11 mouse cellular contexts compared by ENCODE assay signal in genomic region chr2:92422388-92423135, GRCm38 (mm10). TPM values are rescaled to one million over a fixed set of nuclear protein-coding genes. Genes with fewer than 3 reads are reported as not detected.
DNase-seq lines count a peak whose midpoint lies in the region; ATAC-seq and TF ChIP-seq lines count a peak whose summit lies in the region.
"Had no signal": no experiment of that assay in that cellular context is flagged by ENCODE, and none has a peak within 500 bp of the region (broad histone marks: within the 10 kb centered on the region; RNA-seq: fewer than 3 reads in every experiment).

No protein-coding gene starts in this region.

- no peak overlapping the region for H3K9ac ChIP-seq in embryonic facial prominence, embryonic 11.5 days (replicated peaks; ENCODE audit: low read length)
- no peak overlapping the region for H3K9ac ChIP-seq in limb, embryonic 11.5 days (ENCODE audit: low read length)
- H3K9ac ChIP-seq in liver, embryonic 14.5 days (replicated peaks), result no peak overlapping the region
- no peak overlapping the region for H3K9ac ChIP-seq in forebrain, embryonic 11.5 days (ENCODE audit: low read length)
- H3K9ac ChIP-seq: embryonic facial prominence, embryonic 12.5 days; limb, embryonic 15.5 days; neural tube, embryonic 12.5 days had no signal

- no peak overlapping the region for H3K27ac ChIP-seq in embryonic facial prominence, embryonic 11.5 days (replicated peaks; ENCODE audit: low read depth, low read length)
- no peak overlapping the region for H3K27ac ChIP-seq in embryonic facial prominence, embryonic 10.5 days (replicated peaks)
- H3K27ac ChIP-seq in limb, embryonic 11.5 days (replicated peaks; ENCODE audit: low read depth, low read length), result no peak overlapping the region
- no peak overlapping the region for H3K27ac ChIP-seq in limb, embryonic 10.5 days
- H3K27ac ChIP-seq in liver, embryonic 14.5 days, result no peak overlapping the region
- H3K27ac ChIP-seq in forebrain, embryonic 11.5 days (ENCODE audit: low read depth, low read length), result no peak overlapping the region
- H3K27ac ChIP-seq: embryonic facial prominence, embryonic 12.5 days; neural tube, embryonic 12.5 days had no signal

- no peak for TF ChIP-seq EP300 in liver, embryonic 14.5 days (IDR thresholded peaks at IDR 0.05; ENCODE audit: low read depth)

- no peaks in the 10 kb centered on the region for H3K9me3 ChIP-seq in embryonic facial prominence, embryonic 11.5 days (replicated peaks; ENCODE audit: control insufficient read depth, low read length)
- no peaks in the 10 kb centered on the region for H3K9me3 ChIP-seq in embryonic facial prominence, embryonic 10.5 days
- H3K9me3 ChIP-seq in limb, embryonic 11.5 days (ENCODE audit: control insufficient read depth, low read length), result no peaks in the 10 kb centered on the region
- no peaks in the 10 kb centered on the region for H3K9me3 ChIP-seq in limb, embryonic 10.5 days (replicated peaks)
- no peaks in the 10 kb centered on the region for H3K9me3 ChIP-seq in liver, embryonic 14.5 days (ENCODE audit: control insufficient read depth, low read length)
- H3K9me3 ChIP-seq in forebrain, embryonic 11.5 days (ENCODE audit: control insufficient read depth, low read length), result no peaks in the 10 kb centered on the region
- H3K9me3 ChIP-seq: embryonic facial prominence, embryonic 12.5 days; limb, embryonic 15.5 days; neural tube, embryonic 12.5 days had no signal

- no peaks in the 10 kb centered on the region for H3K27me3 ChIP-seq in embryonic facial prominence, embryonic 11.5 days (ENCODE audit: control insufficient read depth, insufficient read depth, low read length)
- H3K27me3 ChIP-seq in embryonic facial prominence, embryonic 10.5 days (replicated peaks; ENCODE audit: low read depth, poor library complexity, severe bottlenecking), result no peaks in the 10 kb centered on the region
- H3K27me3 ChIP-seq in limb, embryonic 11.5 days (ENCODE audit: control insufficient read depth, insufficient read depth, low read length), result no peaks in the 10 kb centered on the region
- H3K27me3 ChIP-seq in limb, embryonic 10.5 days (ENCODE audit: low read depth, poor library complexity, severe bottlenecking), result no peaks in the 10 kb centered on the region
- H3K27me3 ChIP-seq in liver, embryonic 14.5 days (ENCODE audit: control insufficient read depth, insufficient read depth, low read length), result no peaks in the 10 kb centered on the region
- H3K27me3 ChIP-seq in forebrain, embryonic 11.5 days (ENCODE audit: control insufficient read depth, insufficient read depth, low read length), result no peaks in the 10 kb centered on the region
- H3K27me3 ChIP-seq: embryonic facial prominence, embryonic 12.5 days; limb, embryonic 15.5 days; neural tube, embryonic 12.5 days had no signal

- peak; percentile 38 for TF ChIP-seq CTCF in liver, embryonic 14.5 days (IDR thresholded peaks at IDR 0.05; ENCODE audit: low read depth)

- H3K36me3 ChIP-seq in embryonic facial prominence, embryonic 11.5 days (replicated peaks; ENCODE audit: control insufficient read depth, insufficient read depth, low read depth, low read length), result no peaks in the 10 kb centered on the region; the same call in 1 of the 2 replicates
- H3K36me3 ChIP-seq in embryonic facial prominence, embryonic 10.5 days (replicated peaks), result peaks cover 92% of the 10 kb centered on the region
- no peaks in the 10 kb centered on the region for H3K36me3 ChIP-seq in limb, embryonic 11.5 days (ENCODE audit: control insufficient read depth, insufficient read depth, low read length)
- H3K36me3 ChIP-seq in limb, embryonic 10.5 days, result peaks cover 92% of the 10 kb centered on the region
- H3K36me3 ChIP-seq in liver, embryonic 14.5 days (replicated peaks; ENCODE audit: control insufficient read depth, insufficient read depth, low read depth), result peaks cover 32% of the 10 kb centered on the region
- H3K36me3 ChIP-seq in forebrain, embryonic 11.5 days (ENCODE audit: control insufficient read depth, insufficient read depth, low read length), result peaks cover 5% of the 10 kb centered on the region; the same call in 1 of the 2 replicates

- DNase-seq in embryonic facial prominence, embryonic 11.5 days (ENCODE audit: low spot score), result peak; percentile 32
- no peak for DNase-seq in embryonic facial prominence, embryonic 10.5 days (ENCODE audit: low spot score)
- peak; percentile 22 for DNase-seq in limb, embryonic 11.5 days (ENCODE audit: low spot score)
- no peak for DNase-seq in limb, embryonic 10.5 days (ENCODE audit: low spot score)
- peak; percentile 53 for DNase-seq in R1 (ENCODE audit: low read depth, low spot score)
- DNase-seq in liver, embryonic 14.5 days (ENCODE audit: low read depth in 3 of 3, low spot score in 3 of 3), result no peak
- DNase-seq in forebrain, embryonic 11.5 days (ENCODE audit: low spot score), result no peak
- DNase-seq in urinary bladder, adult 2 months (ENCODE audit: low spot score), result no peak

- WGBS in embryonic facial prominence, embryonic 11.5 days, result 73% methylated on average over 10 of the region's 10 CpGs
- WGBS in embryonic facial prominence, embryonic 10.5 days, result 75% methylated on average over 10 of the region's 10 CpGs
- WGBS in limb, embryonic 11.5 days, result 82% methylated on average over 10 of the region's 10 CpGs
- WGBS in limb, embryonic 10.5 days, result 76% methylated on average over 10 of the region's 10 CpGs
- 44% methylated on average over 10 of the region's 10 CpGs for WGBS in liver, embryonic 14.5 days (ENCODE audit: insufficient replicate concordance)
- 80% methylated on average over 10 of the region's 10 CpGs for WGBS in forebrain, embryonic 11.5 days

- H3K4me1 ChIP-seq in embryonic facial prominence, embryonic 11.5 days (ENCODE audit: control insufficient read depth, insufficient read depth, low read length), result no peaks in the 10 kb centered on the region
- H3K4me1 ChIP-seq in embryonic facial prominence, embryonic 10.5 days, result peaks cover 34% of the 10 kb centered on the region
- no peaks in the 10 kb centered on the region for H3K4me1 ChIP-seq in limb, embryonic 11.5 days (ENCODE audit: control insufficient read depth, insufficient read depth, low read length)
- no peaks in the 10 kb centered on the region; the same call in 1 of the 2 replicates for H3K4me1 ChIP-seq in limb, embryonic 10.5 days
- H3K4me1 ChIP-seq in liver, embryonic 14.5 days (replicated peaks; ENCODE audit: control insufficient read depth in 2 of 2, insufficient read depth in 2 of 2, low read length in 1 of 2), result peaks cover 0 to 5% of the 10 kb centered on the region in 2 experiments; a peak in 2 of 4 replicates
- peaks cover 16% of the 10 kb centered on the region for H3K4me1 ChIP-seq in forebrain, embryonic 11.5 days (replicated peaks; ENCODE audit: control insufficient read depth, insufficient read depth, low read length)

- no peak overlapping the region for H3K4me3 ChIP-seq in embryonic facial prominence, embryonic 11.5 days (ENCODE audit: low read depth, low read length)
- no peak overlapping the region for H3K4me3 ChIP-seq in embryonic facial prominence, embryonic 10.5 days
- no peak overlapping the region for H3K4me3 ChIP-seq in limb, embryonic 11.5 days (ENCODE audit: low read depth, low read length)
- H3K4me3 ChIP-seq in limb, embryonic 10.5 days, result no peak overlapping the region
- H3K4me3 ChIP-seq in liver, embryonic 14.5 days (ENCODE audit: insufficient read depth in 1 of 2, low read depth in 2 of 2, low read length in 2 of 2), result no peak overlapping the region
- H3K4me3 ChIP-seq in forebrain, embryonic 11.5 days (ENCODE audit: low read depth, low read length), result no peak overlapping the region
- H3K4me3 ChIP-seq: embryonic facial prominence, embryonic 12.5 days; limb, embryonic 15.5 days; neural tube, embryonic 12.5 days had no signal

- H3K4me2 ChIP-seq in embryonic facial prominence, embryonic 11.5 days (ENCODE audit: low read depth, low read length), result no peak overlapping the region
- H3K4me2 ChIP-seq in limb, embryonic 11.5 days (ENCODE audit: low read depth, severe bottlenecking), result no peak overlapping the region
- H3K4me2 ChIP-seq in liver, embryonic 14.5 days (ENCODE audit: low read depth), result no peak overlapping the region
- H3K4me2 ChIP-seq in forebrain, embryonic 11.5 days (ENCODE audit: low read depth, low read length, severe bottlenecking), result no peak overlapping the region
- H3K4me2 ChIP-seq: embryonic facial prominence, embryonic 12.5 days; limb, embryonic 15.5 days; neural tube, embryonic 12.5 days had no signal

- no peak for ATAC-seq in embryonic facial prominence, embryonic 11.5 days (replicated peaks; ENCODE audit: insufficient number of reproducible peaks, low FRiP score, low TSS enrichment, low read depth)
- ATAC-seq in limb, embryonic 11.5 days (ENCODE audit: insufficient number of reproducible peaks, low FRiP score, low TSS enrichment, low read depth), result no peak
- no peak for ATAC-seq in liver, embryonic 14.5 days (ENCODE audit: insufficient read depth)
- ATAC-seq in forebrain, embryonic 11.5 days (replicated peaks; ENCODE audit: low FRiP score), result no peak

RNA-seq across cellular contexts. Expression of gene Cry2, which starts 11.3 kb away (rescaled TPM):
- 12.6 and 13.7 TPM in 2 replicates for polyA plus RNA-seq in embryonic facial prominence, embryonic 11.5 days (2014; fragmentation: Nextera tagmentation; extraction: Ambion mirVana)
- 23.4 and 23.7 TPM in 2 replicates for polyA plus RNA-seq in embryonic facial prominence, embryonic 10.5 days (2016; fragmentation: Nextera tagmentation; extraction: Ambion mirVana)
- polyA plus RNA-seq in limb, embryonic 11.5 days (2014; fragmentation: Nextera tagmentation; extraction: Ambion mirVana), result 18.0 and 18.1 TPM in 2 replicates
- polyA plus RNA-seq in limb, embryonic 10.5 days (2016; fragmentation: Nextera tagmentation; extraction: Ambion mirVana), result 19.0 and 25.2 TPM in 2 replicates
- 5.9 and 6.2 TPM in 2 replicates for polyA plus RNA-seq in liver, embryonic 14.5 days (2012; rRNA removed)
- polyA plus RNA-seq in liver, embryonic 14.5 days (2014; fragmentation: Nextera tagmentation; extraction: Ambion mirVana), result 6.0 and 7.2 TPM in 2 replicates
- polyA plus RNA-seq in forebrain, embryonic 11.5 days (2014; fragmentation: Nextera tagmentation; extraction: Ambion mirVana), result 24.0 and 25.5 TPM in 2 replicates
- 36.2 and 36.7 TPM in 2 replicates for polyA plus RNA-seq in urinary bladder, adult 2 months (2012; rRNA removed)

RNA-seq across cellular contexts. Expression of gene Mapk8ip1, which starts 21.5 kb away (rescaled TPM):
- polyA plus RNA-seq in embryonic facial prominence, embryonic 11.5 days (2014; fragmentation: Nextera tagmentation; extraction: Ambion mirVana), result 18.8 and 21.9 TPM in 2 replicates
- 36.0 and 37.1 TPM in 2 replicates for polyA plus RNA-seq in embryonic facial prominence, embryonic 10.5 days (2016; fragmentation: Nextera tagmentation; extraction: Ambion mirVana)
- polyA plus RNA-seq in limb, embryonic 11.5 days (2014; fragmentation: Nextera tagmentation; extraction: Ambion mirVana), result 15.1 and 19.9 TPM in 2 replicates
- polyA plus RNA-seq in limb, embryonic 10.5 days (2016; fragmentation: Nextera tagmentation; extraction: Ambion mirVana), result 28.5 and 36.3 TPM in 2 replicates
- 1.2 TPM in 2 replicates for polyA plus RNA-seq in liver, embryonic 14.5 days (2012; rRNA removed)
- 0.43 and 0.62 TPM in 2 replicates for polyA plus RNA-seq in liver, embryonic 14.5 days (2014; fragmentation: Nextera tagmentation; extraction: Ambion mirVana)
- 35.9 and 41.4 TPM in 2 replicates for polyA plus RNA-seq in forebrain, embryonic 11.5 days (2014; fragmentation: Nextera tagmentation; extraction: Ambion mirVana)
- polyA plus RNA-seq in urinary bladder, adult 2 months (2012; rRNA removed), result 15.8 and 22.8 TPM in 2 replicates

RNA-seq across cellular contexts. Expression of gene Slc35c1, which starts 37.8 kb away (rescaled TPM):
- polyA plus RNA-seq in embryonic facial prominence, embryonic 11.5 days (2014; fragmentation: Nextera tagmentation; extraction: Ambion mirVana), result 6.1 and 8.5 TPM in 2 replicates
- 12.6 and 13.5 TPM in 2 replicates for polyA plus RNA-seq in embryonic facial prominence, embryonic 10.5 days (2016; fragmentation: Nextera tagmentation; extraction: Ambion mirVana)
- polyA plus RNA-seq in limb, embryonic 11.5 days (2014; fragmentation: Nextera tagmentation; extraction: Ambion mirVana), result 8.2 and 9.8 TPM in 2 replicates
- 11.1 and 11.2 TPM in 2 replicates for polyA plus RNA-seq in limb, embryonic 10.5 days (2016; fragmentation: Nextera tagmentation; extraction: Ambion mirVana)
- polyA plus RNA-seq in liver, embryonic 14.5 days (2012; rRNA removed), result 7.0 and 7.7 TPM in 2 replicates
- 8.6 and 9.9 TPM in 2 replicates for polyA plus RNA-seq in liver, embryonic 14.5 days (2014; fragmentation: Nextera tagmentation; extraction: Ambion mirVana)
- polyA plus RNA-seq in forebrain, embryonic 11.5 days (2014; fragmentation: Nextera tagmentation; extraction: Ambion mirVana), result 11.6 and 12.8 TPM in 2 replicates
- 15.8 and 16.8 TPM in 2 replicates for polyA plus RNA-seq in urinary bladder, adult 2 months (2012; rRNA removed)

RNA-seq across cellular contexts. Expression of gene 1700029I15Rik, which starts 40.2 kb away (rescaled TPM):
- polyA plus RNA-seq in embryonic facial prominence, embryonic 11.5 days (2014; fragmentation: Nextera tagmentation; extraction: Ambion mirVana), result 1.6 and 1.9 TPM in 2 replicates
- 2.5 and 3.6 TPM in 2 replicates for polyA plus RNA-seq in embryonic facial prominence, embryonic 10.5 days (2016; fragmentation: Nextera tagmentation; extraction: Ambion mirVana)
- polyA plus RNA-seq in limb, embryonic 11.5 days (2014; fragmentation: Nextera tagmentation; extraction: Ambion mirVana), result 1.2 and 1.9 TPM in 2 replicates
- 2.5 and 3.3 TPM in 2 replicates for polyA plus RNA-seq in limb, embryonic 10.5 days (2016; fragmentation: Nextera tagmentation; extraction: Ambion mirVana)
- 0.63 and 1.1 TPM in 2 replicates for polyA plus RNA-seq in liver, embryonic 14.5 days (2012; rRNA removed)
- polyA plus RNA-seq in liver, embryonic 14.5 days (2014; fragmentation: Nextera tagmentation; extraction: Ambion mirVana), result 0.66 and 0.85 TPM in 2 replicates
- polyA plus RNA-seq in forebrain, embryonic 11.5 days (2014; fragmentation: Nextera tagmentation; extraction: Ambion mirVana), result 2.3 and 3.6 TPM in 2 replicates
- polyA plus RNA-seq in urinary bladder, adult 2 months (2012; rRNA removed), result 2.3 and 3.4 TPM in 2 replicates

RNA-seq across cellular contexts. Expression of gene Large2, which starts 47.9 kb away (rescaled TPM):
- 5.8 and 6.6 TPM in 2 replicates for polyA plus RNA-seq in embryonic facial prominence, embryonic 11.5 days (2014; fragmentation: Nextera tagmentation; extraction: Ambion mirVana)
- 10.2 and 12.4 TPM in 2 replicates for polyA plus RNA-seq in embryonic facial prominence, embryonic 10.5 days (2016; fragmentation: Nextera tagmentation; extraction: Ambion mirVana)
- 11.8 and 13.2 TPM in 2 replicates for polyA plus RNA-seq in limb, embryonic 11.5 days (2014; fragmentation: Nextera tagmentation; extraction: Ambion mirVana)
- 11.5 and 13.0 TPM in 2 replicates for polyA plus RNA-seq in limb, embryonic 10.5 days (2016; fragmentation: Nextera tagmentation; extraction: Ambion mirVana)
- 3.1 and 3.2 TPM in 2 replicates for polyA plus RNA-seq in liver, embryonic 14.5 days (2012; rRNA removed)
- 1.9 and 2.3 TPM in 2 replicates for polyA plus RNA-seq in liver, embryonic 14.5 days (2014; fragmentation: Nextera tagmentation; extraction: Ambion mirVana)
- polyA plus RNA-seq in forebrain, embryonic 11.5 days (2014; fragmentation: Nextera tagmentation; extraction: Ambion mirVana), result 16.1 and 16.4 TPM in 2 replicates
- 10.6 and 13.2 TPM in 2 replicates for polyA plus RNA-seq in urinary bladder, adult 2 months (2012; rRNA removed)

Comparison
In these comparisons a context has a peak if more than half of its experiments do, and no peak if none do; other contexts are left out.
1. DNase-seq: peak in embryonic facial prominence, embryonic 11.5 days (single experiment), limb, embryonic 11.5 days (single experiment) and R1 (single experiment); none in embryonic facial prominence, embryonic 10.5 days (single experiment), limb, embryonic 10.5 days (single experiment), liver, embryonic 14.5 days (0 of 3), forebrain, embryonic 11.5 days (single experiment) and urinary bladder, adult 2 months (single experiment).